In genomic region chr16:95964427-95965023, GRCm38 (mm10) we compare ENCODE assay signal across 8 mouse cellular contexts. TPM values are rescaled to one million over a fixed set of nuclear protein-coding genes. Genes with fewer than 3 reads are reported as not detected.
A peak's percentile ranks its signal among the peaks of the same experiment; 100 is the strongest.
DNase-seq lines count a peak whose midpoint lies in the region; ATAC-seq lines count a peak whose summit lies in the region.

No protein-coding gene starts in this region.

- H3K27ac ChIP-seq in heart, embryonic 11.5 days (ENCODE audit: low read depth, low read length) = no peak overlapping the region
- H3K27ac ChIP-seq in lung, embryonic 16.5 days (ENCODE audit: low read length) = peak overlapping the region; percentile 0; the same call in 1 of the 2 replicates

- H3K36me3 ChIP-seq in heart, embryonic 11.5 days (ENCODE audit: control insufficient read depth, insufficient read depth, low read length) = no peaks in the 10 kb centered on the region
- H3K36me3 ChIP-seq in lung, embryonic 16.5 days (ENCODE audit: control insufficient read depth, insufficient read depth, low read length) = no peaks in the 10 kb centered on the region

- peak overlapping the region; percentile 44 for H3K4me2 ChIP-seq in heart, embryonic 11.5 days
- H3K4me2 ChIP-seq in lung, embryonic 16.5 days (ENCODE audit: low read depth, low read length) = 0 out of 2 replicates have a peak overlapping the region, but pooled peaks have one; percentile 3

- peaks cover 4% of the 10 kb centered on the region; the same call in 1 of the 2 replicates for H3K4me1 ChIP-seq in heart, embryonic 11.5 days (ENCODE audit: control insufficient read depth, insufficient read depth, low read length)
- H3K4me1 ChIP-seq in lung, embryonic 16.5 days (replicated peaks; ENCODE audit: control insufficient read depth, insufficient read depth, low read length) = peaks cover 7% of the 10 kb centered on the region; the same call in 1 of the 2 replicates

- no peaks in the 10 kb centered on the region for H3K27me3 ChIP-seq in heart, embryonic 11.5 days (ENCODE audit: control insufficient read depth, insufficient read depth, low read length)
- no peaks in the 10 kb centered on the region for H3K27me3 ChIP-seq in lung, embryonic 16.5 days (ENCODE audit: control insufficient read depth, insufficient read depth, low read depth, low read length)

- no peak overlapping the region for H3K9ac ChIP-seq in heart, embryonic 11.5 days (ENCODE audit: low read depth, low read length)
- no peak overlapping the region for H3K9ac ChIP-seq in lung, embryonic 16.5 days (ENCODE audit: low read length)

- no peaks in the 10 kb centered on the region for H3K9me3 ChIP-seq in heart, embryonic 11.5 days (replicated peaks; ENCODE audit: control insufficient read depth, low read length)
- H3K9me3 ChIP-seq in lung, embryonic 16.5 days (ENCODE audit: control insufficient read depth, low read length) = no peaks in the 10 kb centered on the region

- DNase-seq in adrenal gland, postnatal 10 days = peak; percentile 56
- DNase-seq in adrenal gland, postnatal 4 days (ENCODE audit: low spot score in 2 of 2) = no peak
- DNase-seq in left cerebral cortex, adult 18-20 months (ENCODE audit: low spot score in 2 of 2) = peak; percentile 36 to 61
- DNase-seq in left cerebral cortex, adult 8-10 months (ENCODE audit: low spot score in 2 of 2) = no peak
- DNase-seq in ZHBTc4 (ENCODE audit: low read depth, low spot score) = peak; percentile 60

- 43% methylated on average over 11 of the region's 11 CpGs for WGBS in heart, embryonic 11.5 days (ENCODE audit: insufficient replicate concordance)
- WGBS in lung, embryonic 16.5 days = 39% methylated on average over 11 of the region's 11 CpGs

- no peak overlapping the region for H3K4me3 ChIP-seq in heart, embryonic 11.5 days (ENCODE audit: low read depth, low read length)
- H3K4me3 ChIP-seq in lung, embryonic 16.5 days (ENCODE audit: low read length) = no peak overlapping the region

- ATAC-seq in heart, embryonic 11.5 days (replicated peaks; ENCODE audit: insufficient number of reproducible peaks, low FRiP score, low TSS enrichment) = no peak
- ATAC-seq in lung, embryonic 16.5 days (ENCODE audit: low read depth) = peak; percentile 72
- ATAC-seq in megakaryocyte-erythroid progenitor cell, adult 5-6 weeks (replicated peaks; ENCODE audit: low FRiP score, low TSS enrichment, poor library complexity, severe bottlenecking) = no peak

RNA-seq across cellular contexts. Expression of gene Psmg1, which starts 26.2 kb away (rescaled TPM):
- 10 to 100 TPM; 37.2 to 40.0 TPM for total RNA-seq in adrenal gland, postnatal 10 days (2021)
- total RNA-seq in adrenal gland, postnatal 4 days (2021) = 10 to 100 TPM; 37.9 to 40.5 TPM
- 10 to 100 TPM; 14.5 to 18.1 TPM for total RNA-seq in left cerebral cortex, adult 18-20 months (2021)
- 10 to 100 TPM; 15.2 to 19.0 (median 17.7) TPM for total RNA-seq in left cerebral cortex, adult 8-10 months (2022)
- 76.5 and 83.1 TPM in 2 replicates for polyA plus RNA-seq in heart, embryonic 11.5 days (2014; fragmentation: Nextera tagmentation; extraction: Ambion mirVana)
- 64.7 and 67.7 TPM in 2 replicates for polyA plus RNA-seq in lung, embryonic 16.5 days (2015; fragmentation: Nextera tagmentation; extraction: Ambion mirVana)
- total RNA-seq in megakaryocyte-erythroid progenitor cell, adult 5-6 weeks (2014; fragmentation: Nextera tagmentation) = 79.9 and 88.8 TPM in 2 replicates
- total RNA-seq in megakaryocyte-erythroid progenitor cell, adult 5-6 weeks (2017) = 61.7 and 78.0 TPM in 2 replicates

Comparison
In these comparisons a context has a peak if more than half of its experiments do, and no peak if none do; other contexts are left out.
1. DNase-seq: peak in adrenal gland, postnatal 10 days (single experiment), left cerebral cortex, adult 18-20 months (2 of 2) and ZHBTc4 (single experiment); none in adrenal gland, postnatal 4 days (0 of 2) and left cerebral cortex, adult 8-10 months (0 of 2).